Mouse (Mus musculus) midbrain, embryonic 10.5 days (tissue): ENCODE results near the gene Grm3. TPM values are rescaled to one million over a fixed set of nuclear protein-coding genes. Genes with fewer than 3 reads are reported as not detected.

Experiments used
- DNase-seq: peaks from one replicate; pipeline ENCODE4 v3.0.0-alpha.2; 2017; ENCODE audit warnings: low spot score
- H3K27ac ChIP-seq: fragments of 300-500 bp; sonication (generic); replicated peaks from 2 replicates; pipeline ENCODE4 v1.5.1; 2016; ENCODE audit warnings: mild to moderate bottlenecking
- H3K27me3 ChIP-seq: fragments of 300-500 bp; sonication (generic); 2 replicates; pipeline ENCODE4 v1.6.1; 2016; ENCODE audit warnings: low read depth, mild to moderate bottlenecking; ENCODE audit not compliant: poor library complexity, severe bottlenecking
- H3K36me3 ChIP-seq: fragments of 300-500 bp; sonication (generic); 2 replicates; pipeline ENCODE4 v1.6.1; 2016; ENCODE audit warnings: mild to moderate bottlenecking, moderate library complexity
- H3K4me1 ChIP-seq: fragments of 300-500 bp; sonication (generic); 2 replicates; pipeline ENCODE4 v1.6.1; 2016
- H3K4me3 ChIP-seq: fragments of 300-500 bp; sonication (generic); 2 replicates; pipeline ENCODE4 v1.5.1; 2016; ENCODE audit warnings: mild to moderate bottlenecking, moderate library complexity
- H3K9me3 ChIP-seq: fragments of 300-500 bp; sonication (generic); replicated peaks from 2 replicates; pipeline ENCODE4 v1.6.1; 2016; ENCODE audit warnings: mild to moderate bottlenecking
- WGBS: fragments of 180-500 bp; shearing (Covaris S2); methylation state at CpG from one replicate; pipeline ENCODE4 v1.1.7; 2016; 5-methylcytosine and 5-hydroxymethylcytosine counted together
- polyA plus RNA-seq: library from polyadenylated mRNA; unstranded; fragments of >200 nt; fragmentation: Nextera tagmentation; extraction: Ambion mirVana; gene quantifications from 2 replicates; pipeline ENCODE4 v1.2.1, GENCODE M21; 2016

Gene Grm3
- polyA plus RNA-seq, 1 experiment from 2014 or later = 1.7 TPM

DNA sequence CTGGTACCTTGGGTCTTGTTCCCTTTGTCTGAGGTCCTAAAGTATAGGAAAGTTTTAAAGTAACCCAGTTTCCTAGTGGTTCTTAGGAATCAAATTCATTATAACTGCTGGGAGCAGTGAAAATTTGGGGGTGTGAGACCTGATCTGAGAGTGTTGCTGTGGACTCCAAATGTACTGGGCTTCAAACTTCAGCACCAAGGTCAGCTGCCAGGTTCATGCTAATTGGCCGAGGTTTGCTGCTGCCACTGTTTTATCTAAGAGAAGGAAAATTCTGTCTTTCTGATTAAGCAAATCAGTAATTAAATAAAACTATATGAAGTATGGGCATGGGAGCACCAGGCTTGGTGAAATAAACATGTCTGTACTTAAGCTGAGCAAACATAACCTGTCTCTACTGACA, 278.8 kb downstream of the Grm3 start:
- no peaks in the 10 kb centered on the region for H3K9me3 ChIP-seq
- 26% methylated on average over 1 of the region's 1 CpGs for WGBS
- no peaks in the 10 kb centered on the region for H3K27me3 ChIP-seq
- no peaks in the 10 kb centered on the region for H3K4me1 ChIP-seq
- no peak for DNase-seq
- H3K36me3 ChIP-seq = no peaks in the 10 kb centered on the region
- no peak overlapping the region for H3K4me3 ChIP-seq
- H3K27ac ChIP-seq = no peak overlapping the region
